ENCODE assay signal across 13 mouse cellular contexts in genomic region chr6:38941016-38941415, GRCm38 (mm10).
A peak's percentile ranks its signal among the peaks of the same experiment; 100 is the strongest.
DNase-seq lines count a peak whose midpoint lies in the region; ATAC-seq lines count a peak whose summit lies in the region.
"Had no signal": no experiment of that assay in that cellular context is flagged by ENCODE, and none has a peak within 500 bp of the region (broad histone marks: within the 10 kb centered on the region; RNA-seq: fewer than 3 reads in every experiment).

No protein-coding gene starts in this region.

- peaks cover 3% of the 10 kb centered on the region for H3K27me3 ChIP-seq in liver, embryonic 15.5 days
- no peaks in the 10 kb centered on the region for H3K27me3 ChIP-seq in midbrain, embryonic 11.5 days (ENCODE audit: control insufficient read depth, insufficient read depth, low read length)
- H3K27me3 ChIP-seq: embryonic facial prominence, embryonic 12.5 days; intestine, embryonic 15.5 days; Patski had no signal

- ATAC-seq in liver, embryonic 15.5 days (ENCODE audit: insufficient read depth), result peak; percentile 14; the same call in 1 of the 2 replicates
- peak; percentile 81 for ATAC-seq in common myeloid progenitor, adult 5-6 weeks (replicated peaks; ENCODE audit: low read depth, poor library complexity, severe bottlenecking)
- no peak for ATAC-seq in midbrain, embryonic 11.5 days (ENCODE audit: low FRiP score)
- ATAC-seq: CD4-positive, CD25-positive, alpha-beta regulatory T cell, adult 4 months; intestine, embryonic 15.5 days; Patski had no signal

- no peaks in the 10 kb centered on the region for H3K9me3 ChIP-seq in liver, embryonic 15.5 days (replicated peaks)
- H3K9me3 ChIP-seq in midbrain, embryonic 11.5 days (ENCODE audit: control insufficient read depth, low read length), result no peaks in the 10 kb centered on the region

- H3K9ac ChIP-seq in liver, embryonic 15.5 days, result no peak overlapping the region
- H3K9ac ChIP-seq in midbrain, embryonic 11.5 days (ENCODE audit: low read length), result no peak overlapping the region
- H3K9ac ChIP-seq: embryonic facial prominence, embryonic 12.5 days; intestine, embryonic 15.5 days had no signal

- WGBS in liver, embryonic 15.5 days (ENCODE audit: insufficient replicate concordance), result 72% methylated on average over 1 of the region's 1 CpGs
- WGBS in midbrain, embryonic 11.5 days, result 88% methylated on average over 1 of the region's 1 CpGs

- DNase-seq in heart, adult 9 months (ENCODE audit: low spot score in 2 of 2), result peak; percentile 36 to 69
- DNase-seq in heart, postnatal 10 days, result no peak
- DNase-seq in liver, result no peak
- peak; percentile 29 to 52 for DNase-seq in monocyte, adult 2 months (ENCODE audit: low read depth in 1 of 2, low spot score in 2 of 2)
- no peak for DNase-seq in midbrain, embryonic 11.5 days (ENCODE audit: low spot score, missing footprints)
- no peak for DNase-seq in left cerebral cortex, adult 18-20 months (ENCODE audit: low spot score in 2 of 2)
- DNase-seq: cerebellum, adult 8-10 months had no signal

- peaks cover 50% of the 10 kb centered on the region for H3K4me1 ChIP-seq in liver, embryonic 15.5 days (replicated peaks)
- no peaks in the 10 kb centered on the region for H3K4me1 ChIP-seq in midbrain, embryonic 11.5 days (ENCODE audit: control insufficient read depth, insufficient read depth, low read length)
- H3K4me1 ChIP-seq: embryonic facial prominence, embryonic 12.5 days; intestine, embryonic 15.5 days had no signal

- H3K4me2 ChIP-seq in liver, embryonic 15.5 days, result no peak overlapping the region
- no peak overlapping the region for H3K4me2 ChIP-seq in midbrain, embryonic 11.5 days
- H3K4me2 ChIP-seq: embryonic facial prominence, embryonic 12.5 days; intestine, embryonic 15.5 days had no signal

- no peak overlapping the region for H3K4me3 ChIP-seq in liver, embryonic 15.5 days (replicated peaks)
- H3K4me3 ChIP-seq in midbrain, embryonic 11.5 days (ENCODE audit: low read depth, low read length), result no peak overlapping the region
- H3K4me3 ChIP-seq: embryonic facial prominence, embryonic 12.5 days; intestine, embryonic 15.5 days had no signal

- intact Hi-C loops in heart, postnatal 10 days (cut with DNase I), result no loop called here

- no peaks in the 10 kb centered on the region for H3K36me3 ChIP-seq in liver, embryonic 15.5 days (replicated peaks)
- no peaks in the 10 kb centered on the region for H3K36me3 ChIP-seq in midbrain, embryonic 11.5 days (ENCODE audit: control insufficient read depth, insufficient read depth, low read length)
- H3K36me3 ChIP-seq: embryonic facial prominence, embryonic 12.5 days; intestine, embryonic 15.5 days had no signal

- H3K27ac ChIP-seq in liver, embryonic 15.5 days (replicated peaks), result peak overlapping the region; percentile 16; the same call in 1 of the 2 replicates
- H3K27ac ChIP-seq in midbrain, embryonic 11.5 days (ENCODE audit: low read depth, low read length), result no peak overlapping the region
- H3K27ac ChIP-seq: embryonic facial prominence, embryonic 12.5 days; intestine, embryonic 15.5 days had no signal

Comparison
In these comparisons a context has a peak if more than half of its experiments do, and no peak if none do; other contexts are left out.
1. DNase-seq: peak in heart, adult 9 months (2 of 2) and monocyte, adult 2 months (2 of 2); none in heart, postnatal 10 days (0 of 2), liver (single experiment), midbrain, embryonic 11.5 days (single experiment) and left cerebral cortex, adult 18-20 months (0 of 2).